Mouse (Mus musculus): Measurements from ENCODE around the gene Pdia5. TPM values are rescaled to one million over a fixed set of nuclear protein-coding genes. Genes with fewer than 3 reads are reported as not detected.
A peak's percentile ranks its signal among the peaks of the same experiment; 100 is the strongest.

Gene Pdia5
- 1 to 10 TPM; 3.1 to 3.5 TPM for total RNA-seq (2021)
- long read RNA-seq, experiment 1, partial matches to known transcripts: 0 of 7 reads
- long read RNA-seq, experiment 1, other reads (novel, unspliced or antisense): 4 of 7 reads
- long read RNA-seq, experiment 2, partial matches to known transcripts: 0 of 5 reads
- long read RNA-seq, experiment 2, other reads (novel, unspliced or antisense): 3 of 5 reads

- peak; percentile 87 to 93 for DNase-seq (ENCODE audit: low spot score in 2 of 2)
These were observed at the start of gene Pdia5 for GRCm38 (mm10) chr16:35490231-35491070. TSS of gene Pdia5 (minus strand) at chr16:35490873.

DNA sequence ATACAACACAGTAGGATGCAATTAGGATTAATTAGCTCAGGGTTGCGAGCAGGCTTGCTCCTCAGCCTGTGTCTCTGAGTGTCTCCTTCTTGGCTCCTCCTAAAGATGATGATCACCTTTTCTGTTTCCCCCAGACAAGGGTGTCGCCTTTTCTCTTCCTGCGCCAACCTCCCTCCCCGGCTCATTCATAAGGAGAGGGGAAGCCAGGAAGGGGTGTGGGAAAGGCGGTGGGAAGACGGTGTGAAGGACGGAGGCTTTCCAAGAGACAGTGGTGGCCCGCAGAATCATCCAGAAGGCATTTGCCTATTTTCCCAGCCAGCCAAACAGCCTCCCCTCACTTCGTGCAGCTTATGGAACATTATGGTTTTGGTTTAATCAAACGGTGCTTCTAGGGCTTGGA is 48.4 kb upstream of the Pdia5 start:
- no peak for DNase-seq (ENCODE audit: low spot score in 2 of 2)

DNA sequence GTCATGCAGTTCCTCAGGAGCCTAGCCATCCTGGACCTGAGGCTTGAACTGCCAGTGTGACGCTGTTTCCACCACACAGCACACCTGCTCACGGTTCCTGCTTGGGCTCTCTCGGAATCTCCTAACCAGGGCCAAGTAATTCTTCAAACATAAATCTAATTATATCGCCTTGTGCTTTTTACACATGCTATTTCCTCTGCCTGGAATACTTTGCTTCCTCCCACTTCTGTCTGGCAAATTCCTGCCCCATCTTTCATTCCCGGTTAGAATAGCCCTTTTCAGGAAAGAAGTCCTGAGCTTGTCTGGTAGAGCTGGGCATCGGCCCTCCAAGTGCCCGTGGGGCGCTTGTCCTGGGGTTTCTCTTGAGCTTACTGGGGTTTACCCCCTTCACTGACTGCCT is 47.0 kb upstream of the Pdia5 start:
- no peak for DNase-seq (ENCODE audit: low spot score in 2 of 2)

GRCm38 (mm10) chr16:35534630-35535029 is 44.0 kb upstream of the Pdia5 start:
- no peak for DNase-seq (ENCODE audit: low spot score in 2 of 2)

GRCm38 (mm10) chr16:35524200-35524599 is 33.5 kb upstream of the Pdia5 start:
- no peak for DNase-seq (ENCODE audit: low spot score in 2 of 2)

DNA sequence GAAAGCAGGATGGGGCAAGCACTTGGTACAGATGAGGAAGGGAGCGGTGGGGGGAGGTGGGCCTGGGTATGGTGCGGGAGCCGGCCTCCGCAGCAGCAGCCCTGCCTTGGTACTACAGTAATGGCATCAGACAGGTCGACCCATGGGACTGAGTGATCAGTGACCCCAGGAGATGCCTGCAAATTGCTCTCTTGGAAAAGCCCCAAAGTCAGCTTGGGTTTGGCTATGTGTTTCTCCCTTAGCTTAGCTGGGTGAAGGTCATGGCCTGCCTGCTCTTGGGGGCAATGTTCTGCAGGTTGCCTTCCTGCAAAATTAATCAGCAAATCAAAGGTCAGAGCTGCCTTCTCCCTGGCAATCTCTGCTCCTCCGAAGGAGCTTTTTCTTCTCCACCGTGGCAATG is 28.6 kb upstream of the Pdia5 start:
- DNase-seq (ENCODE audit: low spot score in 2 of 2): no peak

- DNase-seq (ENCODE audit: low spot score in 2 of 2): no peak
These were observed 27.6 kb upstream of the Pdia5 start for GRCm38 (mm10) chr16:35517976-35518951.

DNA sequence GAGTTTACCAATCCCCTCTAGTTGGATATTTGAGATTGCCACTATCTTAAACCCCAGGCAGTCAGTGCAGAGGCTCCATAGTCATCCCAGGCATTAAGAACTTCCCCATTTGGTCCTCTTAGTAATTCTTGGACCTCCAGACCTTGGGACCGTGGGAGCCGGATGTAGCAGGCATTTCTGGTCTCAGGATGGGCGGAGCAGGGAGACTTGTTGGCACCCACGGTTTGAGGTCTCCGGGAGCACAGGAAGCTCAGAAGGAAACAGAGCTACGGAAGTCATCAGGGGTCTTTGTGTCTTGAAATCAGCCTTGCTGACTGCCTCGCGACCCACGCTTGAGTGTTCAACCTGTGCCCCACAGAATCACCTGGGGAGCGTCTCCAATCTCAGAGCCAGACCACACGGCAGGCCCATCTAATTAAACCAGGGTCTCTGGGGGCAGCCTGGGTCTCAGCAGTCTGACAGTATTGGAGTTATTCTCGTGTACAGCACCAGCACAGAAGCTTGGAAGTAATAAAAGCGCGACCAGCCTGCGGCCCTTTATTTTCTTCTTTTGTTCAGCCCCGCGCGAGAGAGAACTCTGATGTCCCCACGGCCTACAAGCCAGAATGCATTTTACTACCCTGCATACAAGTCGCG is 25.4 kb upstream of the Pdia5 start:
- DNase-seq (ENCODE audit: low spot score in 2 of 2): no peak

DNA sequence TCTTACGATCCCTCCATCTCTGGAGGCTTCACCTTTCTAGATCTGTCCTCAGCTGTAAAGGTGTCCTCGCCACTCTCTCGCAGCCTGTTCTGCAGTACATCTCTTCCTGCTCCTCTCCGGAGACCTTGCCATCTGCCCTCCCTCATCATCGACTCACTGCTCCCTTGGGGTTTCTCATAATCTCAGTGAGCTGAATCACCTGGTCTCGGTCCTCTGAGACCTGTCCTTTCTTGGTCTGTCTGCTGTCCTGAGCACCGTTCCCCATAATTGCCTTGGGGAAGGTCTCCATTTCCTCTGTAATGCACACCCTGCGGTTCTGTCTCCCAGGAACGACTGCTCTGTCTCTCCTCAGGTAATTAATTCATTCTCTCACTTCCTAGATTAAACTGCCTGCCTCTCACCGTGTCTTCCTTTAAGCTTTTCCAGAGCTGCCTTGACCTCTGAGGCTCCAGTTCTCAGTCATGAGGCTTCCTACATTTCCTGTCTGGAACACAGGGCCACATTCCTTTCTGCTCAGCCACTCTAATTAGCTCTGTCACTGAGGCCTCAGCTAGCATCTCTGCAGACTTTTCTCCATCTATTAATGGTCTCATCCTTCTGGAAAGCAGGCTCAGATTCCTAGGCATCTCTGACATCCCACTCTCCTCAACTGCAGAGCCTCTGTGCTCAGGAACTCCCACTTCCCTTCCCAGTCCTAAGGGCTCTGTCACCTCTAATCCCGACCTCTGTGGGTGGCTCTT is 18.8 kb upstream of the Pdia5 start:
- DNase-seq (ENCODE audit: low spot score in 2 of 2): no peak

GRCm38 (mm10) chr16:35508581-35508980 is 17.9 kb upstream of the Pdia5 start:
- no peak for DNase-seq (ENCODE audit: low spot score in 2 of 2)

- DNase-seq (ENCODE audit: low spot score in 2 of 2): no peak
These were observed 15.1 kb upstream of the Pdia5 start for GRCm38 (mm10) chr16:35505786-35506185.

DNA sequence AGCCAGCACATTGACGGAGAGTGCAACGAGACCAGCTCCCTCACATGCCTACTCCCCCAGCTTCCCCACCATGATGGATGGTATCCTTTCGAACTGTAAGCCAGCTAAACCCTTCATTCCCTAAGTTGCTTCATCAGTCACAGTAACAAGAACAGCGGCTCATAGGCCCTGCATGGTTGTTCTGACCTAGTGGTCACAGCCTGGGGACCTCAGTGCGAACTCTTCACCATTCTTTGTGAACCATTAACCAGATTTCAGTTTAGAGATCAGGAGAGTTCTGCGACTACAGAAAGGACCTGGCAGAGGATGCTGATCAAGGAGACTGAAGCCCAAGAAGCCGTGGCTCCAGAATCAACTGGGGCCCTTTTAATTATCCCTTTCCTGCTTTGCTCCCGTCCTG is 13.6 kb upstream of the Pdia5 start:
- DNase-seq (ENCODE audit: low spot score in 2 of 2): no peak

- no peak for DNase-seq (ENCODE audit: low spot score in 2 of 2)
These were observed 11.8 kb upstream of the Pdia5 start for GRCm38 (mm10) chr16:35502456-35502855.

- DNase-seq (ENCODE audit: low spot score in 2 of 2): no peak
These were observed 10.6 kb upstream of the Pdia5 start for GRCm38 (mm10) chr16:35501106-35501760.

GRCm38 (mm10) chr16:35500342-35500741 is 9.7 kb upstream of the Pdia5 start:
- DNase-seq (ENCODE audit: low spot score in 2 of 2): no peak

DNA sequence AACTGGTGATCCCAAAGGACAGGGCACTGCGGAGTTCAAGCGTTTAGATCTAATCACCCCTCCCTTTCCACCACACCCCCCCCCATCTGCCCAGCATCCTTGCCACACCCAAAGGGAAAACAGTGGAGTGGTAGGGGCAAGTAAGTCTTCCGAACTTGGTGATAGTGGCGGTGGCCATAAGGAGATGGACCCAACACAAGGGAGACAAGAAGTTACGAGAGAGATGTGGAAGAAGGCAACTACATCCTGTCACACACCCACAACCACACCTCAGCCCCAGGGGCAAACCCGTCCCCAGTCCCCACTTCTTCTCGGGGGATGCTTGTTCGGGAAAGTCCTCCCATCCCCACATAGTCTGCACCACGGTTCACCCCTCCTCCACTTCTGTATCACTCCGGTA is 880 bp downstream of the Pdia5 start:
- no peak for DNase-seq (ENCODE audit: low spot score in 2 of 2)

GRCm38 (mm10) chr16:35489066-35489718 is 1.5 kb downstream of the Pdia5 start:
- DNase-seq (ENCODE audit: low spot score in 2 of 2): no peak

- DNase-seq (ENCODE audit: low spot score in 2 of 2): no peak
These were observed 2.9 kb downstream of the Pdia5 start for GRCm38 (mm10) chr16:35487776-35488175.

GRCm38 (mm10) chr16:35487056-35487455 is 3.6 kb downstream of the Pdia5 start:
- DNase-seq (ENCODE audit: low spot score in 2 of 2): no peak

All from left cerebral cortex, adult 18-20 months (tissue).